Mouse (Mus musculus): ENCODE data around the gene Pmm2.

Gene Pmm2

GRCm38 (mm10) chr16:8655599-8655998 is 18.1 kb downstream of the Pmm2 start:
- in situ Hi-C loops (cut with MboI; ENCODE audit: low sequenced_read_pairs) = no loop called here

GRCm38 (mm10) chr16:8656256-8656655 is 18.8 kb downstream of the Pmm2 start:
- in situ Hi-C loops (cut with MboI; ENCODE audit: low sequenced_read_pairs) = no loop called here

- in situ Hi-C loops (cut with MboI; ENCODE audit: low sequenced_read_pairs) = no loop called here
These were observed 20.9 kb downstream of the Pmm2 start for GRCm38 (mm10) chr16:8658349-8658748.

- in situ Hi-C loops (cut with MboI; ENCODE audit: low sequenced_read_pairs) = no loop called here
These were observed 21.3 kb downstream of the Pmm2 start for GRCm38 (mm10) chr16:8658764-8659163.

- in situ Hi-C loops (cut with MboI; ENCODE audit: low sequenced_read_pairs) = no loop called here
These were observed 25.5 kb downstream of the Pmm2 start for GRCm38 (mm10) chr16:8663022-8663421.

- in situ Hi-C loops (cut with MboI; ENCODE audit: low sequenced_read_pairs) = no loop called here
These were observed 26.4 kb downstream of the Pmm2 start for GRCm38 (mm10) chr16:8663606-8664539.

- in situ Hi-C loops (cut with MboI; ENCODE audit: low sequenced_read_pairs) = no loop called here
These were observed 27.9 kb downstream of the Pmm2 start for GRCm38 (mm10) chr16:8665367-8665766.

GRCm38 (mm10) chr16:8666452-8666851 is 29.0 kb downstream of the Pmm2 start:
- in situ Hi-C loops (cut with MboI; ENCODE audit: low sequenced_read_pairs) = no loop called here

- in situ Hi-C loops (cut with MboI; ENCODE audit: low sequenced_read_pairs) = no loop called here
These were observed 29.8 kb downstream of the Pmm2 start for GRCm38 (mm10) chr16:8667261-8667660.

GRCm38 (mm10) chr16:8667814-8668213 is 30.3 kb downstream of the Pmm2 start:
- in situ Hi-C loops (cut with MboI; ENCODE audit: low sequenced_read_pairs) = no loop called here

GRCm38 (mm10) chr16:8668386-8668785 is 30.9 kb downstream of the Pmm2 start:
- in situ Hi-C loops (cut with MboI; ENCODE audit: low sequenced_read_pairs) = no loop called here

GRCm38 (mm10) chr16:8669432-8669831 is 32.0 kb downstream of the Pmm2 start:
- in situ Hi-C loops (cut with MboI; ENCODE audit: low sequenced_read_pairs) = no loop called here

GRCm38 (mm10) chr16:8670041-8671035 is 32.9 kb downstream of the Pmm2 start:
- in situ Hi-C loops (cut with MboI; ENCODE audit: low sequenced_read_pairs) = no loop called here

- in situ Hi-C loops (cut with MboI; ENCODE audit: low sequenced_read_pairs) = no loop called here
These were observed 34.3 kb downstream of the Pmm2 start, which contains the start of gene Carhsp1 for GRCm38 (mm10) chr16:8671551-8672349. TSS of gene Carhsp1 (minus strand) at chr16:8672155.

- in situ Hi-C loops (cut with MboI; ENCODE audit: low sequenced_read_pairs) = no loop called here
These were observed 34.8 kb downstream of the Pmm2 start for GRCm38 (mm10) chr16:8672350-8672687.

- in situ Hi-C loops (cut with MboI; ENCODE audit: low sequenced_read_pairs) = no loop called here
These were observed 35.3 kb downstream of the Pmm2 start for GRCm38 (mm10) chr16:8672811-8673210.

GRCm38 (mm10) chr16:8673343-8673742 is 35.9 kb downstream of the Pmm2 start:
- in situ Hi-C loops (cut with MboI; ENCODE audit: low sequenced_read_pairs) = no loop called here

GRCm38 (mm10) chr16:8674165-8674564 is 36.7 kb downstream of the Pmm2 start:
- in situ Hi-C loops (cut with MboI; ENCODE audit: low sequenced_read_pairs) = no loop called here

- in situ Hi-C loops (cut with MboI; ENCODE audit: low sequenced_read_pairs) = loop anchor here (5.0 kb wide), 2 partner anchors 183 to 263 kb away; no protein-coding TSS in a partner anchor
These were observed 38.1 kb downstream of the Pmm2 start for GRCm38 (mm10) chr16:8675559-8675958.

- in situ Hi-C loops (cut with MboI; ENCODE audit: low sequenced_read_pairs) = loop anchor here (5.0 kb wide), 2 partner anchors 184 to 264 kb away; no protein-coding TSS in a partner anchor
These were observed 38.8 kb downstream of the Pmm2 start for GRCm38 (mm10) chr16:8676228-8676627.

Data from CH12F3 (cell line).